Comparison of ENCODE assay signal across 8 mouse cellular contexts in the genomic region with DNA sequence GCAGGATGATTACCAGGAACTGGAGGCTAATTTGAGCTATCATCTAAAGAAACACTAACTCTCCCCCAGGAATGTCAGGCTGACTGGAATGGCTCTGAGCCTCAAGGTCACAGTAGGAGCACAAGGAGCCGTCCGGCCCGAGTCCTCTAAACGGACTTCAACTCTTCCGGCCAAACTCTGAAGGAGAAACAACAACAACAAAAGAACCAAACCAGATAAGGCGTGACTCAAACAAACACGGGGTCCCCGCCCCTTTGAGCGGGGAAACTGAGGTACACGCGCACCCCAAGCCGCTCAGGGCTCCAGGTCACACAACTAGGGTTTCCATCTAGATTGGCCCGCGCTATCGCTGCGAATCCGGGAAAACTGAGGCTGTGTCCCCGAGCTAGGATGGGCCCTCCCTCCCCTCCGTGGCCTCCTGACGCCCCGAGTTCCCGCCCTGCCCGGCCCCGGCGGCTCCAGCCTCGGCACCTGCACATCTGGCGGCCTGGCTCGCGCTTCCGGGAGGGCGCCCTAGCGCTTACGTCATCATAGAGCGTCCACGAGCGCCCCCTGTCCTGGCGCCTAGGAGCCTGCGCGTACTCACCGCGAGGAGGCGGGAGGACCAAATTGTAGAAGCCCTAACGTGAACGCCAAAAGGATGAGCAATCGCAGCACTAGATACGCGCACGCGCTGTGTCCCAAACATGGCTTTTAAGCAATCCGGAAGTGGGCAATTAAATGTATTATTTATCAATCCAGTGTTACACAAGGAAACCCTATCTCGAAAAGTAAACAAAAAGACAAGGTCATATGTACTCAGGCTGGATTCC. TPM values are rescaled to one million over a fixed set of nuclear protein-coding genes. Genes with fewer than 3 reads are reported as not detected.
DNase-seq lines count a peak whose midpoint lies in the region; ATAC-seq and TF ChIP-seq lines count a peak whose summit lies in the region.

No protein-coding gene starts in this region.

- intact Hi-C loops in left cerebral cortex, adult 2 months (cut with DNase I) = no loop called here

- peak; percentile 88 for ATAC-seq in hindbrain, postnatal 0 days
- ATAC-seq in megakaryocyte, adult 5-6 weeks (ENCODE audit: poor library complexity, severe bottlenecking) = peak; percentile 93

- TF ChIP-seq CTCF in hindbrain, postnatal 0 days (IDR thresholded peaks at IDR 0.05; ENCODE audit: low read depth) = peak; percentile 75
- peak; percentile 62 for TF ChIP-seq CTCF in left cerebral cortex, adult 2 months (IDR thresholded peaks at IDR 0.05)

- H3K27ac ChIP-seq in hindbrain, postnatal 0 days = peak overlapping the region; percentile 90
- H3K27ac ChIP-seq in left cerebral cortex, adult 2 months = peak overlapping the region; percentile 85

- under 1% methylated on average over 50 of the region's 51 CpGs for WGBS in hindbrain, postnatal 0 days

- H3K4me2 ChIP-seq in hindbrain, postnatal 0 days (ENCODE audit: low read depth, low read length) = peak overlapping the region; percentile 92

- H3K27me3 ChIP-seq in hindbrain, postnatal 0 days (ENCODE audit: insufficient read depth, low read length) = no peaks in the 10 kb centered on the region

- peaks cover 6% of the 10 kb centered on the region; the same call in 1 of the 2 replicates for H3K36me3 ChIP-seq in hindbrain, postnatal 0 days (ENCODE audit: insufficient read depth, low read length)

- H3K4me3 ChIP-seq in hindbrain, postnatal 0 days (ENCODE audit: low read length) = peak overlapping the region; percentile 89
- peak overlapping the region; percentile 80 for H3K4me3 ChIP-seq in left cerebral cortex, adult 2 months

- peak; percentile 97 for DNase-seq in T-cell, adult 2 months (ENCODE audit: low spot score)
- peak; percentile 95 for DNase-seq in cerebellum, postnatal 36 days
- DNase-seq in gastrocnemius, adult 18-20 months (ENCODE audit: low spot score) = peak; percentile 96
- DNase-seq in hindbrain, postnatal 0 days (ENCODE audit: low spot score) = peak; percentile 99
- peak; percentile 96 to 97 for DNase-seq in left cerebral cortex, adult 2 months (ENCODE audit: extremely low spot score in 1 of 2, low spot score in 2 of 2)
- peak; percentile 95 to 96 for DNase-seq in right cerebral cortex, adult 2 months (ENCODE audit: low spot score in 2 of 2)
- peak; percentile 96 for DNase-seq in urinary bladder, postnatal 14 days (ENCODE audit: low spot score)

- H3K9ac ChIP-seq in hindbrain, postnatal 0 days (replicated peaks; ENCODE audit: low read length) = peak overlapping the region; percentile 65

- 0 out of 2 replicates have a peak, but pooled peaks cover 9% of the 10 kb centered on the region for H3K4me1 ChIP-seq in hindbrain, postnatal 0 days (ENCODE audit: insufficient read depth, low read length)

- no peaks in the 10 kb centered on the region for H3K9me3 ChIP-seq in hindbrain, postnatal 0 days (ENCODE audit: low read length)

RNA-seq across cellular contexts. Expression of a gene that starts 4.7 kb away (rescaled TPM):
- 100 to 1,000 TPM; 103 to 105 TPM for total RNA-seq in gastrocnemius, adult 18-20 months (2021)
- total RNA-seq in hindbrain, postnatal 0 days (2014; rRNA removed) = 532 and 593 TPM in 2 replicates
- 343 and 360 TPM in 2 replicates for polyA plus RNA-seq in hindbrain, postnatal 0 days (2015; fragmentation: Nextera tagmentation; extraction: Ambion mirVana)
- 100 to 1,000 TPM; 392 to 410 TPM for total RNA-seq in left cerebral cortex, adult 2 months (2021)
- 75.1 and 75.3 TPM in 2 replicates for total RNA-seq in megakaryocyte, adult 5-6 weeks (2015)
- 146 and 166 TPM in 2 replicates for total RNA-seq in megakaryocyte, adult 5-6 weeks (2017)

RNA-seq across cellular contexts. Expression of a gene that starts 5.0 kb away (rescaled TPM):
- 10 to 100 TPM; 76.3 to 80.6 TPM for total RNA-seq in gastrocnemius, adult 18-20 months (2021)
- total RNA-seq in hindbrain, postnatal 0 days (2014; rRNA removed) = 48.7 and 56.8 TPM in 2 replicates
- 53.8 and 56.6 TPM in 2 replicates for polyA plus RNA-seq in hindbrain, postnatal 0 days (2015; fragmentation: Nextera tagmentation; extraction: Ambion mirVana)
- total RNA-seq in left cerebral cortex, adult 2 months (2021) = 10 to 100 TPM; 39.8 to 44.4 TPM
- total RNA-seq in megakaryocyte, adult 5-6 weeks (2015) = 88.7 and 114 TPM in 2 replicates
- total RNA-seq in megakaryocyte, adult 5-6 weeks (2017) = 71.4 and 80.6 TPM in 2 replicates

RNA-seq across cellular contexts. Expression of a gene that starts 12.2 kb away (rescaled TPM):
- 100 to 1,000 TPM; 841 to 913 TPM for total RNA-seq in gastrocnemius, adult 18-20 months (2021)
- 510 and 535 TPM in 2 replicates for total RNA-seq in hindbrain, postnatal 0 days (2014; rRNA removed)
- 717 and 784 TPM in 2 replicates for polyA plus RNA-seq in hindbrain, postnatal 0 days (2015; fragmentation: Nextera tagmentation; extraction: Ambion mirVana)
- 100 to 1,000 TPM; 788 to 861 TPM for total RNA-seq in left cerebral cortex, adult 2 months (2021)
- total RNA-seq in megakaryocyte, adult 5-6 weeks (2015) = 2,237 and 2,370 TPM in 2 replicates
- 4,162 and 4,635 TPM in 2 replicates for total RNA-seq in megakaryocyte, adult 5-6 weeks (2017)

RNA-seq across cellular contexts. Expression of a gene that starts 16.2 kb away (rescaled TPM):
- total RNA-seq in gastrocnemius, adult 18-20 months (2021) = 100 to 1,000 TPM; 170 TPM
- 140 TPM in 2 replicates for total RNA-seq in hindbrain, postnatal 0 days (2014; rRNA removed)
- 188 and 190 TPM in 2 replicates for polyA plus RNA-seq in hindbrain, postnatal 0 days (2015; fragmentation: Nextera tagmentation; extraction: Ambion mirVana)
- 100 to 1,000 TPM; 108 to 110 TPM for total RNA-seq in left cerebral cortex, adult 2 months (2021)
- total RNA-seq in megakaryocyte, adult 5-6 weeks (2015) = 40.4 and 47.5 TPM in 2 replicates
- total RNA-seq in megakaryocyte, adult 5-6 weeks (2017) = 37.3 and 43.7 TPM in 2 replicates

RNA-seq across cellular contexts. Expression of a gene that starts 16.5 kb away (rescaled TPM):
- total RNA-seq in gastrocnemius, adult 18-20 months (2021) = 10 to 100 TPM; 12.5 to 21.8 TPM
- total RNA-seq in hindbrain, postnatal 0 days (2014; rRNA removed) = 15.6 and 16.7 TPM in 2 replicates
- 10.0 and 10.8 TPM in 2 replicates for polyA plus RNA-seq in hindbrain, postnatal 0 days (2015; fragmentation: Nextera tagmentation; extraction: Ambion mirVana)
- total RNA-seq in left cerebral cortex, adult 2 months (2021) = 10 to 100 TPM; 18.6 to 20.8 TPM
- total RNA-seq in megakaryocyte, adult 5-6 weeks (2015) = 9.3 and 12.5 TPM in 2 replicates
- 11.1 and 11.9 TPM in 2 replicates for total RNA-seq in megakaryocyte, adult 5-6 weeks (2017)

Comparison
In these comparisons a context has a peak if more than half of its experiments do, and no peak if none do; other contexts are left out.
1. Peak in every context shown above with its lines: DNase-seq, ATAC-seq, H3K4me3 ChIP-seq and H3K27ac ChIP-seq.